Mouse (Mus musculus): ENCODE data around the gene Ndufb2. TPM values are rescaled to one million over a fixed set of nuclear protein-coding genes. Genes with fewer than 3 reads are reported as not detected.

Gene Ndufb2
- polyA plus RNA-seq (2012): 185 and 234 TPM in 2 replicates

DNA sequence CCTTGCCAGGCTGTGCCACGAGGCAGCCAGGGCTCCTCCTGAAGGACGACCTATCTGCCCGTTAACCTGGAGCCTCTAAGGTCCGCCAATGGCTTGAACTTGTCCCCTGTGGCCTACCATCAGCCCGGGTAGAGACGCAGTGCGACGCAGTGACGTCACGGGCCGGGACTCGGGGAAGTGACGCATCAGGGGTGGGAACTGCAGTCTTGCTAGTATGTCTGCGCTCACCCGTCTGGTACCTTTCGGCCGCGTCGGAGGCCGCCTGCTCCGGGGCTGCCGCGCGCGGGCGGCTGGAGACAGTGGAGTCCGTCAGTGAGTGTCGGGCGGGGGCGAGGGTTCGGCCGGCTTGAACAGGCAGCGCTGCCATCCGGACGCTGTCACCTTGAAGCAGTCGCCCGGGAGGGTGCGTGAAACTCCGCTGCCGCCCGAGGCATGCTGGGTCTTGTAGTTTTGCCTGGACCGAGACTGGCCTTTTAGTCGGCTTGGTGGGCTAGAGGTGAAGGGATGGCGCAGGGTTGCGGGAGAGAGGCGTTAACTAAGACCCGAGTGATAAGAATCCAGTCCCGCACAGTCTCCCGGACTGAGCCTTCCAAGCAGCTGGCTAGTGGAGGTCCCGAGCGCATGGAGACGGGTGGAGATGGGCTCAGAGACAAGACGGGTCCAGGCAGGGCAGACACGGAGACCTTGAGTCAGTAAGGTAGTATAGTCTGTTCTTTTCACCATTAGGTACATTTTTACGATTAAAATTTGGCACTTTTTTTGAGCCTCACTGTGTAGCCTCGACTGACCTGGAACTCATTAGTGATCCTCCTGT is at the start of gene Ndufb2:
Ndufb2 (plus strand) TSS at position 174 of the 814 bp plus-strand sequence.

DNA sequence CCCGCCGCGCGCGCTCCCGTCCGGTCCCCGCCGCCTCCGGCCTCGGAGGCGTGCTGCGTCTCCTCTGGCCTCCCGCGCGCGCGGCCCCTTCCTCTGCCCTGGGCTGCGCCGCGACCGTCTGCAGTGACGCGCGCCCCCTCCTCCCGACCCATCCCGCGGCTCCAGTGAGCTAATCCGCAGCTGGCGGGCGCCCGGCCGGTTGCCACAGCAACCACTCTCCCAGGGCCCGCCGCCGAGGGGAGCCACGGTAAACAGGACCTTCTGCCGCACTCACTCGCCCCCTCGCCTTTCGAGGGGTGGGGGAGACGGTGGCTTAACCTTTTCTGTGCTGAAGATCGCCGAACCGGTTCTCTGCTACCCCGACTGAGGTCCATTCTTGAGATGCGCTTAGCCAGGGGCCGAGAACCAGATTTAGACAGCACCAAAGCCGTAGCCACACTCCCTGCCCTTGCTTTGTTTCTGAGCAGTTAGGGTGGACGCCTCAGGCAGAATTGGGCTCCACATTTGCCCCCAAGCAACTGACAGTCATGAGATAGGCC is 34.6 kb upstream of the Ndufb2 start, which contains the start of gene Dennd2a:
Dennd2a (minus strand) TSS at position 145 of the 539 bp plus-strand sequence.

DNA sequence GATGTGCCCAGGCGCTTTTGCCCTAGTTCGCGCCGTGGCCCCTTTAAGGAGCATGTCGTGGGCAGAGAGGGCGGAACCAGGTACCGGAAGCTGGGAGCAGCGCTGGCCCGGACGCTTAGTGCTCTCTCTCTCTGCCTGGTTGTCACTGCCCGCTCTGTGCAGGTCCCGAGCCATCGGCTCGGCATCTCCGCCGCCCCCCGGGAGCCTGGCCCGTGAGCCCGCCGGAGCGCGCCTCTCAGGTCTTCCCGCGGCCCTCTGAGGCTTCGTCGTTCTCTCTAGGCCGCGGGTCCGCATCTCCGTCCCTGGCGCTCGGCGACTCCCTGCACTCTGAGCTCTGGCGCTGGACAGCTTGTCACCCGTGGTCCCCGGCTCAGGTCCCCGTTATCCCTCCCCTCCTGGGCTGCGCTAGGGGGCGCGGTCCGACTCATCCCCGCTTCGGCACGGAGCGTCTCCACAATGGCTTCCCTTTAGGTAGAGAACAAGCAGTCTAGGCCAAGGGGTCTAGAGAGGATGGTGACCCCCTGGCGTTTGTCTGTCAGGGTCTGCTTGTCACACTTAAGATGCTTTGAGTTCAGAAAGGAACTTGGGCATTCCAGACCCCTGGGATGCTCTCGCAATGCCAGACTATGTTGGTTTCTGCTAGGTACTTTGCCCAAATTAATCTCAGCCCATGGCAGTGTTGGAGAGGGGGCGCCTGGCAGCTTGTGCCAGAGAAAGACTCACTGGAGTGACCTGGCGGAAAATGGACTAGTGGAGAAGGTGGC is 18.4 kb upstream of the Ndufb2 start, which contains the start of gene Adck2:
Adck2 (plus strand) TSS at position 83 of the 764 bp plus-strand sequence.

GRCm38 (mm10) chr6:39585517-39585916 is 6.9 kb upstream of the Ndufb2 start, which contains the start of gene Gm42420:
Gm42420 (plus strand) TSS chr6:39585753.

Other genes starting within 250 kb of the Ndufb2 start
- gene Slc37a3, start 214.9 kb upstream of the Ndufb2 start, polyA plus RNA-seq (2012): 0.16 and 1.1 TPM in 2 replicates
- 0.19 and 0.31 TPM in 2 replicates for gene Rab19, start 211.4 kb upstream of the Ndufb2 start, polyA plus RNA-seq (2012)
- 47.6 and 52.2 TPM in 2 replicates for gene Mkrn1, start 172.1 kb upstream of the Ndufb2 start, polyA plus RNA-seq (2012)
- 0.76 and 0.85 TPM in 2 replicates for gene Dennd2a, start 34.7 kb upstream of the Ndufb2 start, polyA plus RNA-seq (2012)
- gene Adck2, start 18.7 kb upstream of the Ndufb2 start, polyA plus RNA-seq (2012): 11.1 and 12.9 TPM in 2 replicates
- gene Gm42420, start 6.8 kb upstream of the Ndufb2 start, polyA plus RNA-seq (2012): not detected in 2 replicates
- 2.0 and 2.1 TPM in 2 replicates for gene Braf, start 132.9 kb downstream of the Ndufb2 start, polyA plus RNA-seq (2012)
- 6.9 and 9.6 TPM in 2 replicates for gene Mrps33, start 218.4 kb downstream of the Ndufb2 start, polyA plus RNA-seq (2012)